Mouse (Mus musculus): ENCODE results near the gene Sox15.

Sox15 gene

GRCm38 (mm10) chr11:69635471-69635870 is 19.6 kb upstream of the Sox15 start:
- no peak for DNase-seq (ENCODE audit: low spot score)

GRCm38 (mm10) chr11:69645860-69646259 is 9.3 kb upstream of the Sox15 start:
- DNase-seq (ENCODE audit: low spot score): no peak

GRCm38 (mm10) chr11:69653399-69653798 is 1.7 kb upstream of the Sox15 start:
- no peak for DNase-seq (ENCODE audit: low spot score)

DNA sequence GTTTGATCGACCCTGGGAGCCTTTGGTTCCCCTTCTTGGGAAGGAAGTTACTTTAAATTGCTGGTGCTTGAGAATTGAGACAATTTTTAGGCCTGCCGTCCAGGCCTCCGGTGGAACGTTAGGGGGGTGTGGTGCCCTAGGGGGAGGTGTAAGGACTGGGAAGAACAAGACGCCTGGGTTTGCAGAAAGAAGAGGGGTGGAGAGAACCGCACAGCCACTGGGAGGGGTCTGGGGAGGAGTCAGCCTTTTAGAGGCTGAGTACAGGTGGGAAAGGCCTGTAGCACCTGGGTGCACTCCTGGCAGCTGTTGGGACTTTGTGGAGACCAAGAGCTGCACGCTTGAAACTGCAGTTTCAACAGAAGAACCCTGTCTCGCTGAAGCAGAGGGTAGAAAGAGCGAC is 354 bp upstream of the Sox15 start:
- no peak for DNase-seq (ENCODE audit: low spot score)

DNA sequence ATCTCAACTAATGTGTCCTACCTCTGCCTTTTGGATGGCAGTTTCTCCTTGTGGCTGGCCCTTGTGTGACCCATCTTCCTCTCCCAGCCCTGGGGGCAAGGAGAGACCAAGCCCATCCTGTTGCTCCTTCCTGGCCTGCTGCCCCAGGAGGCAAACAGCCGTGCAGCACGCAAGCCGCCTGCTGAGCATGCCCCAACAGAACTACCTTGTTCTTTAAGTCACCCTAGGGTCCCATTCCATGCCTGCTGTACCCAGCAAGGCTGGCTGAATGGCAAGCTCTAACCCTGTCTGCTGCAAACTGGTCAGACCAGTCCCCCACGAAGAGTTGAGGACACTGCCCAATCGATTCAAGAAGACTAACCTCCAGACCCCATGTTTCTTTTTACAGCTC is 946 bp downstream of the Sox15 start:
- DNase-seq (ENCODE audit: low spot score): no peak

DNA sequence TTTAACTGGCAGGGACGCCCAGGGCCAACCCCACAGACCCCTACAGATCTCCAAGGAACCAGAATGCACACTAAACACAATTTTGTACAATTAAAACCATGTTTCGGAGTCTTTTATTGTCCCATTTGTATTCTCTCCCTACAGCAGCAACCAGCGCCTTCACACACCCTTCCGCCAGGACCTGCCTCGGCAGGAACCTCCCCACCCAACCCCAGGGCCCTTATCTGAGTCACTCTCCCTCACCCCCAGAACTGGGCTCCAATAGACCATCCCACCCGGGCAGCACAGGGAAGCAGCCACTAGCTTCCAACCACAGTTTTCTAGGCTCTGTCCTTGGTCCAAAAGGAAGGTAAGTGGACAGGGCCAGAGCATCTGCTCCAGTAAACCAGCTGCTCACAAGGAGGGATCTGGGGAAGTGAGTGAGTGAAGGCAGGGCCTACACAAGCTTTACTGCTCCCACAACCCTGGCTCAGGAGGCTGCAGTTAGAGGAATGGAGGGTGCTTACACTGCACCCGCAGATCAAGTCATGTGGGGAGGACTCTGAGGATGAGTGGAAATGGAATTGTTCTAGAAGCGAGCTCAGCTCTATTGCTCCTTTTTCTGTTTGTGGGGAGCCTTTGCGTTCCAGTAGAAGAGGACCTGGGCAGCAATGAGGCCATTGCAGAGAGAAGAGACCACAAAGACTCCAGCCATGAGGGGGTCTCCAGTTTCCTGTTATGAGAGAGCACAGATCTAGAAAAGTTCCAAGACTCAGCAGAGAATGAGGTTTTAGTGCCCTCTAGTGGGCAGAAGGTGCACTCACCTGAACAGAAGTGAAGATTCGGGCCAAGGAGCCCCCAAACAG is 1.7 kb downstream of the Sox15 start:
- no peak for DNase-seq (ENCODE audit: low spot score)

DNA sequence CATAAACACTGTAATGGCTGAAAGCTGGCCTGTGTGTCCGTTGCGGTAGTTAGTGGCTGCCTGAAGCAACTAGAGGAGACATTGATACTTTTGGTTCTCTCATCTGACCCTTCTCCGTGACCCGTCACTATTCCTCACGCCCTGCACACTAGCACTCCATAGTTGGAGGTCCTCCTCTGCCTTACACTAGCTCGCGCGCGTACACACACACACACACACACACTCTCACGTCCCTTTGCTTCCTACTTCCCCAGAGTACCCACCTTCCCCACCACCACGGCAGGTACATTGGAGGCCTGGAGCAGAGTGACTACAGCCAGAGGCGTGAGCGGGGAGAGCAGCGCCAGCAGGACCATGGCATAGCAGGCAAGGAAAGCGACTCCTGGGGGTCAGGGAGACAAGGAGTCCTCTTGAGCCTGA is 2.4 kb downstream of the Sox15 start:
- DNase-seq (ENCODE audit: low spot score): no peak

GRCm38 (mm10) chr11:69661221-69661881 is 6.2 kb downstream of the Sox15 start:
- DNase-seq (ENCODE audit: low spot score): peak; percentile 74

DNA sequence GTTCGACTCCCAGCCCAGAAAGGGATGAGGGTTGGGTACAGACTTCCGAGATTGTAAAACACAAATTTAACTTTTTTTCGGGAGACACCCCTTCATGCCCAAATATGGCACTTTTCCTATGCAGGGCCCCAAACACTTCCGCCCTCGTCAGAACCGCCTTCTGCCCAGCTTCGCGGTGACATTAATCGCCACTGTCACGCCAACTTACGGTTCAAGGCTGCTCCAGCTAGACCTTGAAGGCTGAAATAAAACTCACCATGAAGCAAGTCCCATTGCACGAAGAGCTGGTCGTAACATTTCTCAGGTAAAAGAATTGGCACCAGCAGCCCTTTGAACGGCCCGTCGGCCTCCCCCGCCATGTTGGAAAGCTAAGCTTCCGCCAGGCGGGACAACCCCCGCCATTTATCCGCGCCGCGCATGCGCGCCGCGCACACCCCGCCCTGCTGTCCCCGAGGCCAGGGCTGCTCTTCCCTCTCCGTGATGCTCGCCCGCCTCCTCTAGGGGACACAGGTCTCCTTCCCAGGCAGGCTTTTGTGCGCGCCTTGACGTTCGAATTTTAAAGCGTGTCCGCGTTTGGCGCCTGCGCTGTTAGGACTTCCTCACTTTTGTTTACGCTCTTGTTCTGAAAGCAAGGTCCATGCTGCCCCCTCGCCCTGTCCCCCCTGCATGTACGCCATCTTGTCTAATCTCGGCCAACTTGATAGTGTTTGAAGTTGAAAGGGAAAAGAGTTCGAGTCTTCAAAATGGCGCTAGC is 7.3 kb downstream of the Sox15 start, which contains the start of gene Mpdu1:
Gene Mpdu1, minus strand, starts transcription at position 430 of the 754 bp plus-strand sequence.
- DNase-seq (ENCODE audit: low spot score): peak; percentile 96

GRCm38 (mm10) chr11:69662967-69663671 is 8.0 kb downstream of the Sox15 start:
- no peak for DNase-seq (ENCODE audit: low spot score)

DNA sequence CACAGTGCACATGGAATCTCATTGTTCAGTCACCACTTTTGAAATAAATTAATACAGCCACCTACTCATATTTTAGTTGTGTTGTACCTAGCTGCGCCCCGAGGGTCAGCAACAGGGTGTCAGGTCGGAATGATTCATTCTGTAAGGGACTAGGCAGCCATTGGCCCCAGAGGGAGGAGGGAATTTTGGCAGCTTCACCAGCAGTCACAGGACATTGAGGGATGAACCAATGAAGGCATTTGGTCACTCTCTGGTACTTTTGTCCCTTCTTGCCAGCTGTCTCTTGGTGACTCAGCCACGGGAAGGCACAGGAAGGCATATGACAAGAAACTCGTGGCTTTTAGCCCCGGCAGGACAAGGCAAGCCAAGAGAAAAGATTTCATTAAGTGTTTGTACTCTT is 8.7 kb downstream of the Sox15 start:
- no peak for DNase-seq (ENCODE audit: low spot score)

DNA sequence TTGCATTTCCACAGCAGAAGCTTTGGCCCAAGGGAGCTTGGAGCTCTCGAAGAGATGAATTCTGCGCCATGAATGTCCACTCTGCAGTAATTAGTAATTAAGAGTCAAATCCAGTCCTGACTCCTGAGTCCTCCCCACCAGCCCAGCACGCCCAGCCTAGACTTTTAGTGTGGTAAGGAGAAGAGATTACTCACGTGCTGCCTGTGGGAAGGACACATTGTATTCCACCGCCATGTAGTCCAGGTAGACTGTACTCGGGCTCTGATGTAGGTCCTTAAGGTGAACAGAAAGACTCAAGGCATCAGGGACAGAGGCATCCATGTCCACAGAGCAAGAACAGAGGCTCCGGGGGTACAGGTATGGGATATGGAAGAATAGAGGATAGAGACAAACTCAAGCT is 9.7 kb downstream of the Sox15 start:
- DNase-seq (ENCODE audit: low spot score): no peak

GRCm38 (mm10) chr11:69665457-69665960 is 10.4 kb downstream of the Sox15 start:
- DNase-seq (ENCODE audit: low spot score): no peak

GRCm38 (mm10) chr11:69665961-69666664 is 11.0 kb downstream of the Sox15 start, which contains the start of gene Cd68:
TSS of gene Cd68 (minus strand) at chr11:69666153.
- DNase-seq (ENCODE audit: low spot score): no peak

DNA sequence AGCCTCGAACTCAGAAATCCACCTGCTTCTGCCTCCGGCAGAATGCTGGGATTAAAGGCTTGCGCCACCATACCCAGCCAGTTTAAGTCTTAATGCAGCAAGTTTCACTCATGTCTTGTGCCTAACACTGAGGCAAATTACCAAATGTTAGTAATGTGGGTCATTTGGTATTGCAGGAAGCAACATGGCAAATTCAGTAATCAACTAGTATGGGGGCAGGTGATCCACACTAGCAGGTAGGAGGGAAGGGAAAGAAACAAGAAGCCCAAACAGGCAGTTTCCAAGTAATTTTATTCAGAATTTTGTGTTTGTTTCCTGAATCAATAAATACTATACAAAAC is 11.5 kb downstream of the Sox15 start:
- no peak for DNase-seq (ENCODE audit: low spot score)

GRCm38 (mm10) chr11:69670786-69671725 is 15.9 kb downstream of the Sox15 start:
- peak; percentile 85 for DNase-seq (ENCODE audit: low spot score)

DNA sequence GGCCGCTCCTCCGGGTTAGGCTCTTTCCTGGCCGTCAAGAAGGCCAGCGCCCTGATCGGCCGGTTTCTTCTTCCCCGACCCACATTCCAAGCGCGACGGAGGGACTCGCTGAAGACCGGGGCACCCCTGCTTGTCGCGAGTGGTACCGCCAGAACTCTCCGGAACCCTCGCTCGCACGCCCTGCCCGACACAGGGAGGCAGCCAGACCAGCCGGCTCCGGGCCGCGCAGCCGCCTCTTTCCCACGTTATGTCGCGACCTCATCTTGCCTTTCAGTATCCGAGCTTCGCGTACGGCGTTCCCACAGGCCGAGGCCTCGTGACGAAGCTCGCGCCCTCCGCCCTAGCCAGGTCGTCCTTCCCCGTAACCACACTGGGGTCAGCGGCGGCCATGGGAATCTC is 16.6 kb downstream of the Sox15 start:
- DNase-seq (ENCODE audit: low spot score): no peak

DNA sequence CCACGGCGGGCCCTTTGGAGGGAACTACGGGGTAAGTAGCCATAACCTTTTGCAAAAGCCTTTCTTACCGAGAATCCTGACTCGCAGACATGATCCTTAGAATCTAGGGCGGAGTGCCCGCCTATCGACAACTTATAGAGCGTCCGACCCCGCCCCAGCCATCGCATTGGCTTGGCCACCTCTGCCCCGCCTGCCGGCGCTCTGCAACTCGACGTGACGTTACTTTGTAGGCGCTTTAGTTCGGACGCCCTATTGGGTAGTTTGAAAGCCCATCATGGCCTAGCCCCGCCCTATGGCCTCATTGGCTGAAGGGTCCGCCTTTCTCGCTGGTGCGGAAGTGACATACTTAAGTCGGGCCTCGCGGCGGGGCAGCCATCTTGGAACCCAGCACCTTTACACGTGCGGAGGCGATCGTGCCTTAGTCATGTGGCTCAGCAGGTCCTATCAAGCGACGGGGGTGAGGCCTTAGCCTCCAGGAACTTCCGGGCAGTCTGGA is 17.1 kb downstream of the Sox15 start, which contains the start of gene Eif4a1:
Gene Eif4a1, minus strand, starts transcription at position 213 of the 496 bp plus-strand sequence.
- peak; percentile 100 for DNase-seq (ENCODE audit: low spot score)

GRCm38 (mm10) chr11:69679144-69679543 is 24.0 kb downstream of the Sox15 start:
- no peak for DNase-seq (ENCODE audit: low spot score)

Measured in ovary, adult 18-20 months (tissue).